Mouse (Mus musculus): ENCODE measurements around the gene Fam189a1.

Fam189a1 gene

DNA sequence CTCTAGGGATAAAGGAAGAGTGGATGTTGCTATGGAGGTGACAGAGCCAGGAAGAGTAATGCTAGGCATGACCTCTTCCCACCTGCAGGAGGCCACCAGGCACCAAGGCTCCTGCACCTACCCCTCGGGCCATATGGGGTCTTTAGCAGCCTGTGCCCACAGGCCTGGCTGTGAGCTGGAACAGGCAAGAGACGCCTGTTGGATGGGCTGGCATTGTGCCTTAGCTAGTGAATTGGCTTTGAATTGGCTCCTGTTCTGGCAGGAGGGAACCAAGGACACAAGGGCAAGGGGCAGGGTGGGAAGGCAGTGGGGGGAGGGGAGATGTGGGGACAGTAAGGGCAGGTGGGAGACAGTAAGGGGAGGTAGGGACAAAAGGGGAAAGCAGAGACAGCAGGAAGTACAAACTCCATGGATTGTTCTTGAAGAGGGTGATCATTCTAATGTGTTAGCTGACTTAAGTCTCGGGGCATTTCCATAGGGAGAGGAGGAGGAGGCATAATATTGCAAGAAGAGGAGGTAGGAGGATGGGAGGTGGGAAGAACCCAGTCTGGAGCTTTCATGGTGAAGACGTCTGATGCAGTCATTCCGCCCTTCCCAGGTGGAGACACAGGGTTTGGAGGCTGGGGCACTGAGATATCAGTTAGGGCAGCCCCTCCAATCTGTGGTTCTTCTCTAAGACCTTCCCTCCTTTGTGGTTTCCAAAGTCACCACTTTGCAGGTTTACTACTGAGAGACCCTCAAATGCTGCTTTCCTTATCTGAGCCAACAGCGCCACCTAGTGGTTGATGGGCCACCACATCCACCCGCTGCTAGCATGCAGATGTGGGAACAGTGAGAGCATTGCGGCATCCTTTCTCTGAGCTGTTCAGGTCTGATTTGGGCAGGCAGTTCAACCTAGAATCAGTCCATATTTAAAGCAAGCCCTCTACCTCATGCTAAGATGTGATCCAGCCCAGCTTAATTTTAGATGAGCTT lies 414.8 kb downstream of the Fam189a1 start:
- in situ Hi-C loops (cut with MboI, MseI), result loop anchor here (10.0 to 25.0 kb wide), 3 partner anchors 579 to 1007 kb away; partner anchors contain the start of gene Trpm1

- in situ Hi-C loops (cut with MboI, MseI), result loop anchor here (10.0 to 25.0 kb wide), 3 partner anchors 304 to 677 kb away; partner anchors contain the start of gene Trpm1
Observed at GRCm38 (mm10) chr7:64739131-64739530, 417.2 kb downstream of the Fam189a1 start.

GRCm38 (mm10) chr7:64729785-64730184 lies 426.6 kb downstream of the Fam189a1 start:
- in situ Hi-C loops (cut with MboI, MseI), result loop anchor here (10.0 to 25.0 kb wide), 3 partner anchors 295 to 667 kb away; partner anchors contain the start of gene Trpm1

DNA sequence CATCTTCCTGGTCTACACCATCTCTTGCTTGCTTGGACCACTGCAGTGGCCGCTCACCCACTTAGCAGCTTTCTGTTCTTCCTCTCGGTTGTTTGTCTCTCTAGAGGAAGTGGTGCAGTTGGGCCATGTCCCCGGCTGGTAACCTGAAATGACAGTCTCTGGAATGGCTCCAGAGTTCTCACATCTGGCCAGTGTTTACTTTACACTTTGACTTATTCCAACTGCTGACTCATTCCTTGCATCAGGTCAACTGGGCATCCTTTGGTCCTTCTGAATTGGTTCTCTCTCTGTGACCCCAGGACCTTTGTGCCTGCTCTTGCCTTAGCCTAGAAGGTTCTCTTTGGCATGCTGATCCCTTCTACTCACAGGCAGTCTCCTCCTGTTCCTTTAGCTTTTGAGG lies 427.6 kb downstream of the Fam189a1 start:
- in situ Hi-C loops (cut with MboI, MseI), result loop anchor here (25.0 kb wide), 2 partner anchors 567 to 667 kb away; partner anchors contain the start of gene Trpm1

GRCm38 (mm10) chr7:64728181-64728591 lies 428.2 kb downstream of the Fam189a1 start:
- in situ Hi-C loops (cut with MboI, MseI), result loop anchor here (25.0 kb wide), 2 partner anchors 566 to 666 kb away; partner anchors contain the start of gene Trpm1

- in situ Hi-C loops (cut with MboI, MseI), result loop anchor here (25.0 kb wide), 2 partner anchors 564 to 664 kb away; partner anchors contain the start of gene Trpm1
Observed at GRCm38 (mm10) chr7:64725967-64726695, 430.2 kb downstream of the Fam189a1 start.

- in situ Hi-C loops (cut with MboI, MseI), result no loop called here
Observed at GRCm38 (mm10) chr7:64724409-64724808, 432.0 kb downstream of the Fam189a1 start.

DNA sequence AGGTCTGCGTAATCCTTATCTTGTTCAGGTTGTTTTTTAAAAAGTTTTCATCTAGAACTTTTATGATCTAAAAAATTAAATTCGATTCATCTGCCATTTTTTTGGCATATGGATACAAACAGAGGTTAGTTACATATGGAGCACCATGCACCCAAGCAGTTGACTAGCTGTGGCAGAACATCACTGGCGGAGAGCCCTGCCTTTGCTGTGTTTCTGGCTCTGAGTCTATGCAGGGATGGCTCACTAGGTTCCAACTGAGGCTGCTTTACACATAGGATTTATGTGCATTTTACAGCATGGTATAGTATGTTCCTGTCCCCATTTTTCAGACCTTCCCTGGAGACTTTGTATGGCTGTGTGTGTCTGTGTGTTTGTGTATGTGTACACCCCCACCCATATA lies 433.1 kb downstream of the Fam189a1 start:
- in situ Hi-C loops (cut with MboI, MseI), result no loop called here

DNA sequence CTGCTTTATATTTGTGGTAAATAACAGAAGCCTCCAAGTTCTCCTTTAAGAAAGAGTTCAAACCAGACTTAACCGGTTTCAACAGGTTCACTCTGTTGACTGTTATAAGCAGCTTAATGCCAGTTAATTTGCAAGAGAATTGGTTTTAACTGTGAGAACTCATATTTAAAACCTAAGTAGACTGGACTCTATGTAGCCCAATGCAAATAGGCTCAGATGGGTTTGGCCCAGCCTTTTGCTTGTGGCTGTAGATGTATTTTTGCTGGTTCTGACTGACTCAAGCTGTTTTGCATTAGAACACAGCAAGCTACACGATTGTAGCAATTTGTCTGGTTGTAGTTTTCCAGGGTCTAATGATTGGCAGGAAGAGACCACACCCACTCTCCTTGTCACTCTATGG lies 440.1 kb downstream of the Fam189a1 start:
- in situ Hi-C loops (cut with MboI, MseI), result no loop called here

GRCm38 (mm10) chr7:64709520-64710262 lies 446.7 kb downstream of the Fam189a1 start:
- in situ Hi-C loops (cut with MboI, MseI), result no loop called here

GRCm38 (mm10) chr7:64708176-64708575 lies 448.2 kb downstream of the Fam189a1 start:
- in situ Hi-C loops (cut with MboI, MseI), result no loop called here

Data from T-helper 1 cell (primary cell).